Mouse (Mus musculus): Measurements from ENCODE around the gene Scamp3.

DNA sequence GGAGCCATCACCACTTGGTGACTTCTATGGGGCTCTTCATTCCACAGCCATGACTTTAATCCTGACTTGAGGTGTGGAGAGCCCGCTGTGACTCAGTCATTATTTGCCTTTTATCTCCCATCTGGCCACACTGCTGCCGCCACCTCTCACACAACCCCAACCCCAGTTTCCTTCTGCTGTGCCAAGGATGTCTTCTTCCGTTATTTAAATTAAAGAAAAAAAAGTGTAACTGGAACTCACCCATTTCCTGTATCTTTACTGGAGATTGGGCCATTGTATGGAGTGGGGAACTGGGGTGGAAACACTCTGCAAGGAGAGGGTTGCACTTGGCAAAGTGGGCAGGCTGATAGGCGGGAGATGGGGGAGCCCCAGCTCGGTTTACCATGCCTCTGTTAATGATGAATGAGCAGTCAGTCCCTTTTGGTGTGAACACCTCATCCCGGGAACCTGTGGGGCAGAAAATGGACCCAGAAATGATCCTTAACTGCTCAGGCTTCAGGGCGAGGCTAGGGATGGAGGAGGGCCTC, 5.3 kb downstream of the Scamp3 start:
- TF ChIP-seq CTCF (IDR thresholded peaks at IDR 0.05; ENCODE audit: borderline replicate concordance, insufficient read depth, low read length) = no peak
- TF ChIP-seq POLR2A (IDR thresholded peaks at IDR 0.05; ENCODE audit: low read depth, low read length) = no peak
